Mouse (Mus musculus) G1E (cell line): ENCODE measurements around the gene Kctd2.

ENCODE experiments used
- CTCF ChIP-seq: IDR thresholded peaks from 2 replicates; pipeline ENCODE4 v1.5.1; 2012; ENCODE audit warnings: low read depth, low read length, inconsistent platforms, mixed read lengths
- GATA1 ChIP-seq: IDR thresholded peaks from 2 replicates; pipeline ENCODE4 v1.6.1; 2012; ENCODE audit warnings: borderline replicate concordance, low read length, inconsistent platforms, mixed read lengths
- GATA2 ChIP-seq: IDR thresholded peaks from 2 replicates; pipeline ENCODE4 v1.6.1; 2012; ENCODE audit warnings: low read depth, low read length, inconsistent platforms, borderline replicate concordance

DNA sequence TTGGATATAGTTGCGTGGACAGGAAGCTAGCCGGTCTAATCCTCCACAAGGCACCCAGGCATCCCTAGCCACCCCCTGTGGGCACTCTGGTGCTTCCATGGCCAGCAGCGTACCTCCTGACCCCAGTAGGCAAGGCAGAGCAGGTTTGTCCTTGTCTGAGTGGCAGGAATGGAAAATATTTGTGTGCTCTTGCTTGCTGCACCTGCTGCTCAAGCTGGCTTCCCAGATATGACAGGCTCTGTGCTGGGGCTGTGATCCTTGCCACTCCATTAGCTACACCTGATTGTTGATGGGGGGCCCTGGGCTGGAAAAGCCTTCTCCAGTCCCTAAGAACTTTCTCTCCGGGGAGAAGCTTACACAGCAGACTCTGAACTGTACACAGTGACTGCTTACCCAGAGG lies 33.4 kb downstream of the Kctd2 start:
- no peak for TF ChIP-seq CTCF
- TF ChIP-seq GATA1 = no peak
- no peak for TF ChIP-seq GATA2
